Mouse (Mus musculus) embryonic facial prominence, embryonic 14.5 days (tissue): Measurements from ENCODE around the gene Borcs8. TPM values are rescaled to one million over a fixed set of nuclear protein-coding genes. Genes with fewer than 3 reads are reported as not detected.

ENCODE experiments used
- ATAC-seq: fragments of 200-750 bp; cut with Nextera tagmentation; 2 replicates; pipeline ENCODE4 v1.8.0; 2017; ENCODE audit warnings: low read depth, moderate number of reproducible peaks, moderate TSS enrichment
- DNase-seq: peaks from one replicate; pipeline ENCODE4 v3.0.0-alpha.2; 2015; ENCODE audit warnings: low spot score
- H3K27ac ChIP-seq: fragments of 300-500 bp; sonication (generic); replicated peaks from 2 replicates; pipeline ENCODE4 v1.5.1; 2014; ENCODE audit warnings: low read depth, mild to moderate bottlenecking, low read length, moderate library complexity
- H3K27me3 ChIP-seq: fragments of 300-500 bp; sonication (generic); replicated peaks from 2 replicates; pipeline ENCODE4 v1.6.1; 2014; ENCODE audit warnings: low read length; ENCODE audit not compliant: control insufficient read depth, insufficient read depth
- H3K36me3 ChIP-seq: fragments of 300-500 bp; sonication (generic); 2 replicates; pipeline ENCODE4 v1.6.1; 2014; ENCODE audit warnings: low read length, mixed read lengths; ENCODE audit not compliant: control insufficient read depth, insufficient read depth
- H3K4me1 ChIP-seq: fragments of 300-500 bp; sonication (generic); 2 replicates; pipeline ENCODE4 v1.6.1; 2014; ENCODE audit warnings: antibody characterized with exemption, low read length; ENCODE audit not compliant: control insufficient read depth, insufficient read depth
- H3K4me2 ChIP-seq: fragments of 300-500 bp; sonication (generic); 2 replicates; pipeline ENCODE4 v1.6.1; 2014; ENCODE audit warnings: low read depth, mild to moderate bottlenecking, low read length, moderate library complexity, mixed read lengths
- H3K4me3 ChIP-seq: fragments of 300-500 bp; sonication (generic); 2 replicates; pipeline ENCODE4 v1.5.1; 2014; ENCODE audit warnings: low read depth, mild to moderate bottlenecking, low read length
- H3K9ac ChIP-seq: fragments of 300-500 bp; sonication (generic); 2 replicates; pipeline ENCODE4 v1.6.1; 2014; ENCODE audit warnings: low read depth, mild to moderate bottlenecking, low read length, moderate library complexity, mixed read lengths
- H3K9me3 ChIP-seq: fragments of 300-500 bp; sonication (generic); 2 replicates; pipeline ENCODE4 v1.6.1; 2016; ENCODE audit warnings: low read length; ENCODE audit not compliant: control insufficient read depth
- WGBS: fragments of 180-500 bp; shearing (Covaris S2); extraction: QIAGEN DNeasy Blood & Tissue Kit; methylation state at CpG from one replicate; pipeline ENCODE4 v1.1.7; 2014; 5-methylcytosine and 5-hydroxymethylcytosine counted together
- polyA plus RNA-seq: library from polyadenylated mRNA; unstranded; fragments of >200 nt; fragmentation: Nextera tagmentation; extraction: Ambion mirVana; gene quantifications from 2 replicates; pipeline ENCODE4 v1.2.1, GENCODE M21; 2014

Gene Borcs8
- polyA plus RNA-seq, 1 experiment from 2014 or later: 45.1 TPM

- DNase-seq: no peak
- H3K36me3 ChIP-seq: peaks cover 43% of the 10 kb centered on the region
These were observed 682 bp downstream of the Borcs8 start for GRCm38 (mm10) chr8:70139981-70140380.

GRCm38 (mm10) chr8:70147678-70148607 lies 8.6 kb downstream of the Borcs8 start:
- Histone ChIP-seq H3K27me3 (no peaks in the 10 kb centered on the region), H3K9ac (no peak overlapping the region), H3K9me3 (no peaks in the 10 kb centered on the region), H3K36me3 (peaks cover 36% of the 10 kb centered on the region), H3K4me2 (no peak overlapping the region), H3K27ac (no peak overlapping the region), H3K4me1 (no peaks in the 10 kb centered on the region), H3K4me3 (no peak overlapping the region)
- 90% methylated on average over 7 of the region's 7 CpGs for whole genome bisulfite sequencing
- no peak for DNase-seq
- no peak for ATAC-seq

More at GRCm38 (mm10) chr8:70139981-70140380, 682 bp downstream of the Borcs8 start:
- WGBS: 11% methylated on average over 9 of the region's 9 CpGs
- H3K4me2 ChIP-seq: peak overlapping the region; percentile 62
- no peaks in the 10 kb centered on the region for H3K9me3 ChIP-seq
- H3K9ac ChIP-seq: peak overlapping the region; percentile 72
- no peaks in the 10 kb centered on the region for H3K27me3 ChIP-seq
- peak overlapping the region; percentile 72 for H3K27ac ChIP-seq
- ATAC-seq: no peak
- H3K4me1 ChIP-seq: peaks cover 12% of the 10 kb centered on the region
- peak overlapping the region; percentile 56 for H3K4me3 ChIP-seq

GRCm38 (mm10) chr8:70150158-70150557 lies 10.9 kb downstream of the Borcs8 start:
- Histone ChIP-seq H3K27me3 (no peaks in the 10 kb centered on the region), H3K36me3 (peaks cover 22% of the 10 kb centered on the region), H3K4me3 (no peak overlapping the region), H3K27ac (0 out of 2 replicates have a peak overlapping the region, but pooled peaks have one; percentile 15), H3K4me1 (no peaks in the 10 kb centered on the region), H3K4me2 (peak overlapping the region; percentile 29; the same call in 1 of the 2 replicates), H3K9me3 (no peaks in the 10 kb centered on the region), H3K9ac (peak overlapping the region; percentile 46; the same call in 1 of the 2 replicates)
- WGBS: 8% methylated on average over 12 of the region's 13 CpGs
- ATAC-seq (peak; percentile 64), DNase-seq (peak; percentile 64)

- no peaks in the 10 kb centered on the region for H3K27me3 ChIP-seq
- 16% methylated on average over 15 of the region's 22 CpGs for whole genome bisulfite sequencing
- no peak overlapping the region for H3K9ac ChIP-seq
- H3K4me1 ChIP-seq: no peaks in the 10 kb centered on the region
- no peak overlapping the region for H3K4me3 ChIP-seq
- no peaks in the 10 kb centered on the region for H3K36me3 ChIP-seq
- peak; percentile 94 for DNase-seq
- no peak overlapping the region for H3K27ac ChIP-seq
- no peaks in the 10 kb centered on the region for H3K9me3 ChIP-seq
- peak overlapping the region; percentile 45 for H3K4me2 ChIP-seq
- ATAC-seq: peak; percentile 96
These were observed 13.4 kb downstream of the Borcs8 start for GRCm38 (mm10) chr8:70152537-70153257.

GRCm38 (mm10) chr8:70157240-70157800 lies 18.0 kb downstream of the Borcs8 start:
- H3K27ac ChIP-seq: no peak overlapping the region
- H3K9ac ChIP-seq: no peak overlapping the region
- H3K36me3 ChIP-seq: no peaks in the 10 kb centered on the region
- no peaks in the 10 kb centered on the region for H3K27me3 ChIP-seq
- no peak for DNase-seq
- no peaks in the 10 kb centered on the region for H3K4me1 ChIP-seq
- H3K4me2 ChIP-seq: no peak overlapping the region
- no peaks in the 10 kb centered on the region for H3K9me3 ChIP-seq
- ATAC-seq: no peak
- no peak overlapping the region for H3K4me3 ChIP-seq
- 87% methylated on average over 1 of the region's 1 CpGs for WGBS

GRCm38 (mm10) chr8:70158069-70158853 lies 19.0 kb downstream of the Borcs8 start:
- WGBS: 17% methylated on average over 25 of the region's 40 CpGs
- peak overlapping the region; percentile 50 for H3K4me3 ChIP-seq
- no peaks in the 10 kb centered on the region for H3K4me1 ChIP-seq
- no peaks in the 10 kb centered on the region for H3K36me3 ChIP-seq
- 0 out of 2 replicates have a peak overlapping the region, but pooled peaks have one; percentile 15 for H3K27ac ChIP-seq
- ATAC-seq (peak; percentile 94), DNase-seq (peak; percentile 87)
- H3K27me3 ChIP-seq: no peaks in the 10 kb centered on the region
- H3K9ac ChIP-seq: peak overlapping the region; percentile 62
- peak overlapping the region; percentile 73 for H3K4me2 ChIP-seq
- H3K9me3 ChIP-seq: no peaks in the 10 kb centered on the region

- Histone ChIP-seq H3K36me3 (no peaks in the 10 kb centered on the region), H3K27ac (no peak overlapping the region), H3K4me3 (no peak overlapping the region), H3K9me3 (no peaks in the 10 kb centered on the region), H3K4me2 (no peak overlapping the region), H3K4me1 (no peaks in the 10 kb centered on the region), H3K27me3 (no peaks in the 10 kb centered on the region), H3K9ac (no peak overlapping the region)
- ATAC-seq: no peak
- DNase-seq: no peak
- WGBS: 85% methylated on average over 4 of the region's 4 CpGs
These were observed 19.9 kb downstream of the Borcs8 start for GRCm38 (mm10) chr8:70159211-70159610.

GRCm38 (mm10) chr8:70160015-70160414 lies 20.7 kb downstream of the Borcs8 start:
- 54% methylated on average over 13 of the region's 13 CpGs for WGBS
- H3K9me3 ChIP-seq: no peaks in the 10 kb centered on the region
- no peak overlapping the region for H3K9ac ChIP-seq
- no peak overlapping the region for H3K4me3 ChIP-seq
- H3K4me1 ChIP-seq: no peaks in the 10 kb centered on the region
- H3K36me3 ChIP-seq: no peaks in the 10 kb centered on the region
- H3K27me3 ChIP-seq: 0 out of 2 replicates have a peak, but pooled peaks cover 2% of the 10 kb centered on the region
- DNase-seq: no peak
- H3K4me2 ChIP-seq: no peak overlapping the region
- H3K27ac ChIP-seq: no peak overlapping the region
- no peak for ATAC-seq
